Mouse (Mus musculus) liver, embryonic 15.5 days (tissue): ENCODE measurements around the gene Atp8a2. TPM values are rescaled to one million over a fixed set of nuclear protein-coding genes. Genes with fewer than 3 reads are reported as not detected.

Experiments used
- ATAC-seq: fragments of 200-750 bp; cut with Nextera tagmentation; 2 replicates; pipeline ENCODE4 v1.8.0; 2017; ENCODE audit warnings: moderate number of reproducible peaks, mild to moderate bottlenecking, moderate library complexity; ENCODE audit not compliant: insufficient read depth
- H3K27ac ChIP-seq: fragments of 300-500 bp; sonication (generic); replicated peaks from 2 replicates; pipeline ENCODE4 v1.5.1; 2015; ENCODE audit warnings: mild to moderate bottlenecking, inconsistent platforms
- H3K27me3 ChIP-seq: fragments of 300-500 bp; sonication (generic); 2 replicates; pipeline ENCODE4 v1.6.1; 2015; ENCODE audit warnings: mild to moderate bottlenecking, inconsistent platforms
- H3K36me3 ChIP-seq: fragments of 300-500 bp; sonication (generic); replicated peaks from 2 replicates; pipeline ENCODE4 v1.6.1; 2015; ENCODE audit warnings: moderate library complexity, mild to moderate bottlenecking, inconsistent platforms
- H3K4me1 ChIP-seq: fragments of 300-500 bp; sonication (generic); replicated peaks from 2 replicates; pipeline ENCODE4 v1.6.1; 2015; ENCODE audit warnings: inconsistent platforms
- H3K4me2 ChIP-seq: fragments of 300-500 bp; sonication (generic); 2 replicates; pipeline ENCODE4 v1.6.1; 2015; ENCODE audit warnings: moderate library complexity, mild to moderate bottlenecking, inconsistent platforms
- H3K4me3 ChIP-seq: fragments of 300-500 bp; sonication (generic); replicated peaks from 2 replicates; pipeline ENCODE4 v1.5.1; 2015; ENCODE audit warnings: mild to moderate bottlenecking, inconsistent platforms
- H3K9ac ChIP-seq: fragments of 300-500 bp; sonication (generic); 2 replicates; pipeline ENCODE4 v1.6.1; 2015; ENCODE audit warnings: moderate library complexity, mild to moderate bottlenecking, inconsistent platforms
- H3K9me3 ChIP-seq: fragments of 300-500 bp; sonication (generic); replicated peaks from 2 replicates; pipeline ENCODE4 v1.6.1; 2016; ENCODE audit warnings: inconsistent platforms
- WGBS: fragments of 180-500 bp; shearing (Covaris S2); methylation state at CpG from one replicate; pipeline ENCODE4 v1.1.7; 2015; ENCODE audit warnings: mixed read lengths; ENCODE audit not compliant: insufficient replicate concordance; 5-methylcytosine and 5-hydroxymethylcytosine counted together
- microRNA counts: library from miRNA; unstranded; fragments of <30 nt; microRNA quantifications from one replicate; lab custom pipeline; 2016
- microRNA-seq: library from miRNA; unstranded; fragments of <30 nt; microRNA quantifications from one replicate; pipeline ENCODE4, GENCODE M21; 2016
- polyA plus RNA-seq: library from polyadenylated mRNA; unstranded; fragments of >200 nt; fragmentation: Nextera tagmentation; extraction: Ambion mirVana; gene quantifications from 2 replicates; pipeline ENCODE4 v1.2.1, GENCODE M21; 2015

Gene Atp8a2
- polyA plus RNA-seq, 1 experiment from 2014 or later: 3.5 TPM

DNA sequence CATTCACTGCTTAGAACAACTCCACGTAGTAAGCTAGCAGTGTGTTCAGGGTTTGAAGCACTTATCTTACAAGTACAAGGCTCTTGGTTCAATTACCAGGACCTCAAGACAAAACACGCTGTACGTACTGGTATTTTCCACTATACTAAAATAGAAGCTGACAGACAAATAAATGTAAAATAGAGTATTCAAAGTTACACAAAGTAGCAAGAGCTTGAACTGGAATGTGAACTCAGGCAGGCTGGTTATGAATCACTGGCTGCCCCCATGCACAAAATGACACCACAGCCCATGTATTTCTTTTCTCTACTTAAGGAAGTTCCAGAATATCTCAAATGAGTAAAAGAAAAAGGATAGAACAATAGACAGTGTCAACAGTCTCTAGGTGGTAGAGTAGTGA lies 602.0 kb downstream of the Atp8a2 start:
- no peak overlapping the region for H3K4me2 ChIP-seq
- H3K27ac ChIP-seq: no peak overlapping the region
- 83% methylated on average over 3 of the region's 3 CpGs for WGBS
- ATAC-seq: no peak
- no peak overlapping the region for H3K4me3 ChIP-seq
- no peaks in the 10 kb centered on the region for H3K9me3 ChIP-seq
- H3K27me3 ChIP-seq: no peaks in the 10 kb centered on the region
- no peak overlapping the region for H3K9ac ChIP-seq
- H3K4me1 ChIP-seq: peaks cover 14% of the 10 kb centered on the region
- H3K36me3 ChIP-seq: peaks cover 16% of the 10 kb centered on the region; the same call in 1 of the 2 replicates

DNA sequence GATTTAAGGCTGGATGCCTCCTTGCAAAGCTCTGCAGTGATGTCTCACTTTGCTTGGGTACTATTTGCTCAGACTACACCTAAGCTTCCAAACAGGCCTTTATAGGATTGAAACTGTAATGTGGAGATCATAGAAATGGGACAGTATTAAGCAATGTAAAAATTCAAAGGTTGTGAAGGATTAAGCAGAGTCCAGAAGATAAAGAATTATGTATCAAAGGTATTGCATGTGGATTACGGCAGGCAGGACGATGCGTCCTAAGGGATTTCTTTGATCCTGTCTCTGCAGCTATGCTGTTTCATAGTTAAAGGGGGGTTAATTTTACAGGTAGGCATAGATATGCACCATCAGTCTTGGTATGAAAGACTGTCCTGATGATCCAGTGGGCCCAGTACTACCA lies 604.4 kb downstream of the Atp8a2 start:
- no peak overlapping the region for H3K9ac ChIP-seq
- no peak overlapping the region for H3K4me2 ChIP-seq
- no peak overlapping the region for H3K27ac ChIP-seq
- no peaks in the 10 kb centered on the region for H3K9me3 ChIP-seq
- H3K4me1 ChIP-seq: peaks cover 8% of the 10 kb centered on the region
- no peaks in the 10 kb centered on the region for H3K27me3 ChIP-seq
- peaks cover 37% of the 10 kb centered on the region for H3K36me3 ChIP-seq
- 92% methylated on average over 3 of the region's 3 CpGs for WGBS
- no peak overlapping the region for H3K4me3 ChIP-seq
- ATAC-seq: no peak

GRCm38 (mm10) chr14:59591901-59592300 lies 605.1 kb downstream of the Atp8a2 start:
- Histone ChIP-seq H3K9ac (no peak overlapping the region), H3K36me3 (peaks cover 37% of the 10 kb centered on the region), H3K4me1 (peaks cover 5% of the 10 kb centered on the region), H3K27me3 (no peaks in the 10 kb centered on the region), H3K27ac (no peak overlapping the region), H3K9me3 (no peaks in the 10 kb centered on the region), H3K4me2 (no peak overlapping the region), H3K4me3 (no peak overlapping the region)
- WGBS: 63% methylated on average over 8 of the region's 8 CpGs
- no peak for ATAC-seq

DNA sequence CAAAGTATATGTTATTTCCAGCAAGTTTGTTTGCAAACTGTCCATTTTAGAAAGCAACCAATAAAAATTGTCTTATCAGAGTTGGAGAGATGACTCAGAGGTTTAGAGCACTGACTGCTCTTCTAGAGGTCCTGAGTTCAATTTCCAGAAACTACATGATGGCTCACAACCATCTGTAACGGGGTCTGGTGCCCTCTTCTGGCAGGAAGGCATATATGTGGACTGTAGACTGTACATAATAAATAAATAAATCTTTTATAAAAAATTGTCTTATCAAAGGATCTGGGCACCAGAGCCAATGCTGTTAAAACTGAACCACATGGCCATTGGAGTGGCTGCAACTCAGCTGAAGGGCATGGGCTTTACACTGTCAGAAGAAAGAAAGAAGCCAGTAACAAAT lies 606.4 kb downstream of the Atp8a2 start:
- Histone ChIP-seq H3K9ac (no peak overlapping the region), H3K4me3 (no peak overlapping the region), H3K27ac (no peak overlapping the region), H3K27me3 (no peaks in the 10 kb centered on the region), H3K4me1 (no peaks in the 10 kb centered on the region), H3K9me3 (no peaks in the 10 kb centered on the region), H3K4me2 (no peak overlapping the region), H3K36me3 (peaks cover 47% of the 10 kb centered on the region)
- 70% methylated on average over 1 of the region's 1 CpGs for WGBS
- ATAC-seq: no peak

MicroRNAs encoded within 50 kb of the gene (microRNA counts, 519-probe panel; counts per million panel counts)
- not detected for microRNA mmu-miR-719 (lab: Ali Mortazavi, UCI)

Small RNA genes lying within 50 kb of the gene (microRNA-seq; reads per million reads assigned to microRNA genes)
- gene Mir719: not detected

Other genes with a start within 250 kb of the Atp8a2 start
- gene Nupl1, start 54.3 kb upstream of the Atp8a2 start, polyA plus RNA-seq: 0.05 TPM in 1 of 2 replicates, not detected in the other
- gene Gm49336, start 54.3 kb upstream of the Atp8a2 start, polyA plus RNA-seq: 27.6 and 27.7 TPM in 2 replicates
- 13.6 and 13.7 TPM in 2 replicates for gene Mtmr6, start 68.0 kb upstream of the Atp8a2 start, polyA plus RNA-seq
- gene Amer2, start 176.1 kb upstream of the Atp8a2 start, polyA plus RNA-seq: 0.48 and 0.68 TPM in 2 replicates